27 mouse cellular contexts compared by ENCODE assay signal in genomic region chr2:167407296-167407929, GRCm38 (mm10). TPM values are rescaled to one million over a fixed set of nuclear protein-coding genes. Genes with fewer than 3 reads are reported as not detected.
A peak's percentile ranks its signal among the peaks of the same experiment; 100 is the strongest.
DNase-seq lines count a peak whose midpoint lies in the region; ATAC-seq and TF ChIP-seq lines count a peak whose summit lies in the region.
"Had no signal": no experiment of that assay in that cellular context is flagged by ENCODE, and none has a peak within 500 bp of the region (broad histone marks: within the 10 kb centered on the region; RNA-seq: fewer than 3 reads in every experiment).

No protein-coding gene starts in this region.

- 0 out of 2 replicates have a peak, but pooled peaks cover 3% of the 10 kb centered on the region for H3K4me1 ChIP-seq in megakaryocyte, embryonic 14.5 days
- H3K4me1 ChIP-seq in small intestine, adult 2 months (ENCODE audit: control insufficient read depth, insufficient read depth, insufficient read length, low read length): peaks cover 10% of the 10 kb centered on the region; the same call in 1 of the 2 replicates
- H3K4me1 ChIP-seq: heart, embryonic 10.5 days; heart, embryonic 13.5 days had no signal

- peak overlapping the region; percentile 58 for H3K27ac ChIP-seq in small intestine, adult 2 months (ENCODE audit: insufficient read depth, low read depth, low read length)
- H3K27ac ChIP-seq: heart, adult 2 months; heart, embryonic 10.5 days; heart, embryonic 13.5 days; hindbrain, embryonic 14.5 days; hindbrain, postnatal 0 days had no signal

- no peak for ATAC-seq in megakaryocyte, adult 5-6 weeks (ENCODE audit: poor library complexity, severe bottlenecking)
- no peak for ATAC-seq in granulocyte monocyte progenitor cell, adult 5-6 weeks (replicated peaks; ENCODE audit: poor library complexity, severe bottlenecking)
- ATAC-seq: forebrain, embryonic 14.5 days; forebrain, postnatal 0 days; hindbrain, postnatal 0 days; inflammation-experienced regulatory T-cells, adult 6 months had no signal

- DNase-seq in 3T3-L1 (ENCODE audit: low read depth, low spot score): peak; percentile 66
- DNase-seq in R1 (ENCODE audit: low read depth, low spot score): peak; percentile 63
- DNase-seq in adrenal gland, adult 2 months: no peak
- DNase-seq in layer of hippocampus, postnatal 36 days: no peak
- DNase-seq: adrenal gland, adult 8-10 months; adrenal gland, postnatal 25 days; B cell, adult 2 months; cerebellum, adult 11-12 months; cerebellum, adult 8-10 months; cerebellum, postnatal 10 days; cerebellum, postnatal 36 days; forebrain, postnatal 0 days; gastrocnemius, postnatal 25 days; heart, adult 2 months; heart, postnatal 14 days; heart, postnatal 4 days had no signal

- WGBS in small intestine, adult 2 months: 72% methylated on average over 16 of the region's 16 CpGs

- H3K4me3 ChIP-seq in megakaryocyte, embryonic 14.5 days (replicated peaks): peak overlapping the region; percentile 18
- no peak overlapping the region for H3K4me3 ChIP-seq in small intestine, adult 2 months (ENCODE audit: low read depth, low read length)
- H3K4me3 ChIP-seq: heart, adult 2 months; heart, embryonic 10.5 days; heart, embryonic 13.5 days had no signal

- no peaks in the 10 kb centered on the region for H3K36me3 ChIP-seq in megakaryocyte, embryonic 14.5 days (replicated peaks; ENCODE audit: low read length)
- H3K36me3 ChIP-seq in small intestine, adult 2 months (ENCODE audit: control insufficient read depth, insufficient read depth, low read length): no peaks in the 10 kb centered on the region
- H3K36me3 ChIP-seq: heart, embryonic 10.5 days; heart, embryonic 13.5 days had no signal

- peaks cover 13% of the 10 kb centered on the region for H3K9me3 ChIP-seq in megakaryocyte, embryonic 14.5 days
- H3K9me3 ChIP-seq: heart, embryonic 10.5 days; heart, embryonic 13.5 days had no signal

- peaks cover 42% of the 10 kb centered on the region for H3K27me3 ChIP-seq in megakaryocyte, embryonic 14.5 days (replicated peaks)
- no peaks in the 10 kb centered on the region for H3K27me3 ChIP-seq in small intestine, adult 2 months (ENCODE audit: control insufficient read depth, insufficient read depth, low read length)
- H3K27me3 ChIP-seq: CH12.LX; heart, embryonic 13.5 days had no signal

- TF ChIP-seq CTCF in small intestine, adult 2 months (IDR thresholded peaks at IDR 0.05; ENCODE audit: extremely low read depth, insufficient read length, insufficient replicate concordance, low read depth, low read length): no peak

- no peak for TF ChIP-seq POLR2A in small intestine, adult 2 months (IDR thresholded peaks at IDR 0.05; ENCODE audit: low read depth, low read length)

RNA-seq across cellular contexts. Expression of gene Slc9a8, which starts 14.1 kb away (rescaled TPM):
- 3.4 and 4.4 TPM in 2 replicates for polyA plus RNA-seq in megakaryocyte, embryonic 14.5 days (2012; ENCODE audit: insufficient read depth, low replicate concordance)
- total RNA-seq in megakaryocyte, adult 5-6 weeks (2015): 19.1 and 27.9 TPM in 2 replicates
- 17.2 and 24.7 TPM in 2 replicates for total RNA-seq in megakaryocyte, adult 5-6 weeks (2017)
- 19.8 and 34.8 TPM in 2 replicates for polyA plus RNA-seq in small intestine, adult 2 months (2012; rRNA removed)
- 10 to 100 TPM; 33.8 to 40.2 TPM for total RNA-seq in adrenal gland, adult 2 months (2021)
- polyA plus RNA-seq in adrenal gland, adult 2 months (2012; rRNA removed): 51.2 and 67.5 TPM in 2 replicates
- 39.4 and 54.4 TPM in 2 replicates for total RNA-seq in granulocyte monocyte progenitor cell, adult 5-6 weeks (2014; fragmentation: Nextera tagmentation)
- 21.1 and 22.0 TPM in 2 replicates for total RNA-seq in granulocyte monocyte progenitor cell, adult 5-6 weeks (2017)
- total RNA-seq in layer of hippocampus, postnatal 36 days (2021): 10 to 100 TPM; 28.3 to 34.1 TPM

RNA-seq across cellular contexts. Expression of gene B4galt5, which starts 58.4 kb away (rescaled TPM):
- 3.7 and 4.1 TPM in 2 replicates for polyA plus RNA-seq in megakaryocyte, embryonic 14.5 days (2012; ENCODE audit: insufficient read depth, low replicate concordance)
- total RNA-seq in megakaryocyte, adult 5-6 weeks (2015): 62.5 and 80.6 TPM in 2 replicates
- 52.4 and 67.3 TPM in 2 replicates for total RNA-seq in megakaryocyte, adult 5-6 weeks (2017)
- polyA plus RNA-seq in small intestine, adult 2 months (2012; rRNA removed): 24.8 and 84.7 TPM in 2 replicates
- 100 to 1,000 TPM in 1 of 2 experiments, 10 to 100 TPM in 1; 92.7 to 113 TPM for total RNA-seq in adrenal gland, adult 2 months (2021)
- polyA plus RNA-seq in adrenal gland, adult 2 months (2012; rRNA removed): 43.9 and 47.6 TPM in 2 replicates
- 12.3 and 19.3 TPM in 2 replicates for total RNA-seq in granulocyte monocyte progenitor cell, adult 5-6 weeks (2014; fragmentation: Nextera tagmentation)
- total RNA-seq in granulocyte monocyte progenitor cell, adult 5-6 weeks (2017): 5.0 and 13.1 TPM in 2 replicates
- total RNA-seq in layer of hippocampus, postnatal 36 days (2021): 10 to 100 TPM; 44.2 to 49.7 TPM

Comparison
In these comparisons a context has a peak if more than half of its experiments do, and no peak if none do; other contexts are left out.
1. DNase-seq: peak in 3T3-L1 (single experiment) and R1 (single experiment); none in adrenal gland, adult 2 months (single experiment) and layer of hippocampus, postnatal 36 days (0 of 2).